Mouse (Mus musculus) liver, adult 2 months (tissue): ENCODE results near the gene Lmnb2.

Experiments
- CTCF ChIP-seq: fragments of 200-500 bp; IDR thresholded peaks from 2 replicates; pipeline ENCODE4 v1.5.1; 2011; ENCODE audit warnings: low read depth, low read length, control low read depth
- POLR2A ChIP-seq: fragments of 200-500 bp; IDR thresholded peaks from 2 replicates; pipeline ENCODE4 v1.6.1; 2011; ENCODE audit warnings: low read length, control low read depth; ENCODE audit not compliant: insufficient read depth; ENCODE audit errors: extremely low read depth

GRCm38 (mm10) chr10:80967101-80967656, 49.1 kb upstream of the Lmnb2 start:
- no peak for TF ChIP-seq CTCF
- TF ChIP-seq POLR2A, result no peak
